Comparison of ENCODE assay signal across 10 mouse cellular contexts in genomic region chr11:69877878-69878277, GRCm38 (mm10). TPM values are rescaled to one million over a fixed set of nuclear protein-coding genes. Genes with fewer than 3 reads are reported as not detected.
DNase-seq lines count a peak whose midpoint lies in the region; ATAC-seq and TF ChIP-seq lines count a peak whose summit lies in the region.
"Had no signal": no experiment of that assay in that cellular context is flagged by ENCODE, and none has a peak within 500 bp of the region (broad histone marks: within the 10 kb centered on the region; RNA-seq: fewer than 3 reads in every experiment).

TSS of gene Tmem95 (minus strand) at chr11:69878018.

- H3K36me3 ChIP-seq in erythroblast, embryonic 14.5 days (ENCODE audit: control insufficient read depth) = no peaks in the 10 kb centered on the region
- no peaks in the 10 kb centered on the region for H3K36me3 ChIP-seq in testis, adult 2 months (ENCODE audit: control insufficient read depth, insufficient read depth, low read length)
- H3K36me3 ChIP-seq in liver, embryonic 12.5 days = no peaks in the 10 kb centered on the region

- H3K4me1 ChIP-seq in erythroblast, embryonic 14.5 days (ENCODE audit: control insufficient read depth) = peaks cover 86% of the 10 kb centered on the region
- peaks cover 35% of the 10 kb centered on the region for H3K4me1 ChIP-seq in testis, adult 2 months (ENCODE audit: control insufficient read depth, insufficient read depth, low read length)
- peaks cover 79% of the 10 kb centered on the region for H3K4me1 ChIP-seq in liver, embryonic 12.5 days

- peak within 1 kb of the TSS; percentile 96 for H3K4me2 ChIP-seq in liver, embryonic 12.5 days

- TF ChIP-seq POLR2A in testis, adult 2 months (IDR thresholded peaks at IDR 0.05; ENCODE audit: control insufficient read depth, low read depth, low read length) = 0 out of 2 replicates have a peak, but pooled peaks have one; percentile 35

- H3K9me3 ChIP-seq in erythroblast, embryonic 14.5 days (ENCODE audit: control insufficient read depth, low read length) = no peaks in the 10 kb centered on the region
- no peaks in the 10 kb centered on the region for H3K9me3 ChIP-seq in liver, embryonic 12.5 days (replicated peaks)

- H3K27me3 ChIP-seq in erythroblast, embryonic 14.5 days (ENCODE audit: control insufficient read depth) = peaks cover 13% of the 10 kb centered on the region
- no peaks in the 10 kb centered on the region for H3K27me3 ChIP-seq in testis, adult 2 months (ENCODE audit: control insufficient read depth, insufficient read depth, low read length)
- H3K27me3 ChIP-seq in liver, embryonic 12.5 days (replicated peaks) = no peaks in the 10 kb centered on the region

- DNase-seq in testis, postnatal 14 days (ENCODE audit: low spot score) = no peak
- no peak for DNase-seq in B cell, adult 2 months
- no peak for DNase-seq in spleen, postnatal 14 days (ENCODE audit: low spot score in 2 of 2)
- DNase-seq in layer of hippocampus, adult 9-10 months (ENCODE audit: low spot score) = no peak
- DNase-seq: adrenal gland, postnatal 10 days; thymus, postnatal 36 days had no signal

- no peak within 1 kb of the TSS for H3K9ac ChIP-seq in liver, embryonic 12.5 days

- peak within 1 kb of the TSS; percentile 1 for H3K4me3 ChIP-seq in erythroblast, embryonic 14.5 days (replicated peaks)
- H3K4me3 ChIP-seq in testis, adult 2 months (ENCODE audit: control insufficient read depth, low read depth, low read length) = peak within 1 kb of the TSS; percentile 81
- 0 out of 2 replicates have a peak within 1 kb of the TSS, but pooled peaks have one; percentile 10 for H3K4me3 ChIP-seq in liver, embryonic 12.5 days

- no peak for ATAC-seq in erythroblast, adult 5-6 weeks (replicated peaks; ENCODE audit: low FRiP score, poor library complexity, severe bottlenecking)
- ATAC-seq in liver, embryonic 12.5 days = no peak

- WGBS in liver, embryonic 12.5 days (ENCODE audit: insufficient replicate concordance) = 82% methylated on average over 11 of the region's 11 CpGs

- H3K27ac ChIP-seq in testis, adult 2 months (ENCODE audit: control insufficient read depth, insufficient read depth, low read depth, low read length) = no peak within 1 kb of the TSS
- H3K27ac ChIP-seq in liver, embryonic 12.5 days = peak within 1 kb of the TSS; percentile 87

- no peak for TF ChIP-seq CTCF in testis, adult 2 months (IDR thresholded peaks at IDR 0.05; ENCODE audit: control insufficient read depth, insufficient read depth, insufficient replicate concordance, low read depth, low read length)

RNA-seq across cellular contexts. Expression of gene Tmem95, which starts in this region (rescaled TPM):
- polyA plus RNA-seq in erythroblast, embryonic 14.5 days (2012) = not detected in 2 replicates
- not detected in 2 replicates for total RNA-seq in erythroblast, adult 5-6 weeks (2015; ENCODE audit: low replicate concordance)
- not detected in 2 replicates for total RNA-seq in erythroblast, adult 5-6 weeks (2017; ENCODE audit: low replicate concordance)
- polyA plus RNA-seq in testis, adult 2 months (2012; rRNA removed) = 20.8 and 27.5 TPM in 2 replicates
- polyA plus RNA-seq in liver, embryonic 12.5 days (2016; fragmentation: Nextera tagmentation; extraction: Ambion mirVana) = not detected in 2 replicates
- total RNA-seq: adrenal gland, postnatal 10 days had no signal

Comparison
In these comparisons a context has a peak if more than half of its experiments do, and no peak if none do; other contexts are left out.
1. RNA of gene Tmem95 (polyA plus RNA-seq): 20.8 to 27.5 TPM in testis, adult 2 months; not detected in erythroblast, embryonic 14.5 days and not detected in liver, embryonic 12.5 days; every median in the first group is over 10 times any median in the second.
2. H3K4me3 ChIP-seq: peak in every context shown above with its lines; median percentile 81 in testis, adult 2 months; 10 in liver, embryonic 12.5 days; 1 in erythroblast, embryonic 14.5 days.